Mouse (Mus musculus) midbrain, embryonic 16.5 days (tissue): Measurements from ENCODE around the gene Sebox. TPM values are rescaled to one million over a fixed set of nuclear protein-coding genes. Genes with fewer than 3 reads are reported as not detected.

Experiments
- ATAC-seq: fragments of 200-750 bp; cut with Nextera tagmentation; 2 replicates; pipeline ENCODE4 v1.8.0; 2017; ENCODE audit warnings: moderate TSS enrichment
- H3K27ac ChIP-seq: fragments of 300-500 bp; sonication (generic); 2 replicates; pipeline ENCODE4 v1.5.1; 2014; ENCODE audit warnings: mild to moderate bottlenecking, low read length, mixed read lengths
- H3K27me3 ChIP-seq: fragments of 300-500 bp; sonication (generic); 2 replicates; pipeline ENCODE4 v1.6.1; 2014; ENCODE audit warnings: low read depth, low read length, mixed read lengths; ENCODE audit not compliant: control insufficient read depth, insufficient read depth
- H3K36me3 ChIP-seq: fragments of 300-500 bp; sonication (generic); 2 replicates; pipeline ENCODE4 v1.6.1; 2014; ENCODE audit warnings: mild to moderate bottlenecking, low read length, moderate library complexity, mixed read lengths; ENCODE audit not compliant: control insufficient read depth, insufficient read depth
- H3K4me1 ChIP-seq: fragments of 300-500 bp; sonication (generic); 2 replicates; pipeline ENCODE4 v1.6.1; 2014; ENCODE audit warnings: mild to moderate bottlenecking, low read length, mixed read lengths; ENCODE audit not compliant: control insufficient read depth, insufficient read depth
- H3K4me2 ChIP-seq: fragments of 300-500 bp; sonication (generic); 2 replicates; pipeline ENCODE4 v1.6.1; 2014; ENCODE audit warnings: mild to moderate bottlenecking, low read length, mixed read lengths
- H3K4me3 ChIP-seq: fragments of 300-500 bp; sonication (generic); 2 replicates; pipeline ENCODE4 v1.5.1; 2014; ENCODE audit warnings: low read depth, mild to moderate bottlenecking, low read length, moderate library complexity, mixed read lengths
- H3K9ac ChIP-seq: fragments of 300-500 bp; sonication (generic); 2 replicates; pipeline ENCODE4 v1.6.1; 2014; ENCODE audit warnings: low read depth, low read length, mixed read lengths
- H3K9me3 ChIP-seq: fragments of 300-500 bp; sonication (generic); replicated peaks from 2 replicates; pipeline ENCODE4 v1.6.1; 2014; ENCODE audit warnings: mild to moderate bottlenecking, low read length, mixed read lengths; ENCODE audit not compliant: control insufficient read depth, poor library complexity, severe bottlenecking
- WGBS: fragments of 180-500 bp; shearing (Covaris S2); extraction: QIAGEN DNeasy Blood & Tissue Kit; methylation state at CpG from one replicate; pipeline ENCODE4 v1.1.7; 2014; 5-methylcytosine and 5-hydroxymethylcytosine counted together
- polyA plus RNA-seq: library from polyadenylated mRNA; unstranded; fragments of >200 nt; fragmentation: Nextera tagmentation; extraction: Ambion mirVana; gene quantifications from 2 replicates; pipeline ENCODE4 v1.2.1, GENCODE M21; 2015

Sebox gene
- polyA plus RNA-seq, 1 experiment from 2014 or later = 0.14 TPM

DNA sequence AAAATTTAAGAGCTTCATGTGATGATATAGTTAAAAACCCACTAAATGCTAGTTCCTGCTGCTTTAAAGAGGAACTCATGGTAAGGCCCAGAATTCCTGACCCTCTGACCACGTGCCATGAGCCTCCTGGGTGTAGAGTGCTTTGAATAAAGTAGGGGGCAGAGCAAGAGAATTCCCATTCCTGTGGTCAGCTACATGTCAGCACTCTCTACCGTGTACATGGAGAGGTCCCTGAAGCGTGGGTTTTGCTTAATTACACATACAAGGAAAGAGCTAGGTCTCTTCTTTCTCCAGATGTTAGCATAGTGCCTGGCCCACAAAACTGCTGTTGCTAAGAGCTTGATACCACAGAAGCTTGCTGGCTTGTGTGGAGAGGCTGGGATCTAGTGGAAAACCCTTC lies 2.2 kb downstream of the Sebox start:
- H3K27ac ChIP-seq = no peak overlapping the region
- 82% methylated on average over 3 of the region's 3 CpGs for WGBS
- ATAC-seq = no peak
- no peak overlapping the region for H3K4me3 ChIP-seq
- H3K36me3 ChIP-seq = peaks cover 26% of the 10 kb centered on the region
- no peak overlapping the region for H3K4me2 ChIP-seq
- H3K9ac ChIP-seq = no peak overlapping the region
- no peaks in the 10 kb centered on the region for H3K9me3 ChIP-seq
- no peaks in the 10 kb centered on the region for H3K4me1 ChIP-seq
- no peaks in the 10 kb centered on the region for H3K27me3 ChIP-seq

DNA sequence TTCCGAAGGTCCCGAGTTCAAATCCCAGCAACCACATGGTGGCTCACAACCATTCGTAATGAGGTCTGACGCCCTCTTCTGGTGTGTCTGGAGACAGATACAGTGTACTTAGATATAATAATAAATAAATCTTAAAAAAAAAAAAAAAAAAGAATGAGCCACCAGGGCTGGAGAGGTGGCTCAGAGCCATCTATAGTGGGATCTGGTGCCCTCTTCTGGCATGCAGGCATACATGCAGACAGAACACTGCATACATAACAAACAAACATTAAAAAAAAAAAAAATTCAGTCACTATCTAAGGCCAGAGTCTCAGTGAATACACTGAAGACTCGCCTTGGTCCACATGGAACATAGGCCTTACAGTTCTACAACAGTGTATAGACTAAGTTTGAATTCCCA lies 5.9 kb downstream of the Sebox start:
- 86% methylated on average over 5 of the region's 5 CpGs for WGBS

DNA sequence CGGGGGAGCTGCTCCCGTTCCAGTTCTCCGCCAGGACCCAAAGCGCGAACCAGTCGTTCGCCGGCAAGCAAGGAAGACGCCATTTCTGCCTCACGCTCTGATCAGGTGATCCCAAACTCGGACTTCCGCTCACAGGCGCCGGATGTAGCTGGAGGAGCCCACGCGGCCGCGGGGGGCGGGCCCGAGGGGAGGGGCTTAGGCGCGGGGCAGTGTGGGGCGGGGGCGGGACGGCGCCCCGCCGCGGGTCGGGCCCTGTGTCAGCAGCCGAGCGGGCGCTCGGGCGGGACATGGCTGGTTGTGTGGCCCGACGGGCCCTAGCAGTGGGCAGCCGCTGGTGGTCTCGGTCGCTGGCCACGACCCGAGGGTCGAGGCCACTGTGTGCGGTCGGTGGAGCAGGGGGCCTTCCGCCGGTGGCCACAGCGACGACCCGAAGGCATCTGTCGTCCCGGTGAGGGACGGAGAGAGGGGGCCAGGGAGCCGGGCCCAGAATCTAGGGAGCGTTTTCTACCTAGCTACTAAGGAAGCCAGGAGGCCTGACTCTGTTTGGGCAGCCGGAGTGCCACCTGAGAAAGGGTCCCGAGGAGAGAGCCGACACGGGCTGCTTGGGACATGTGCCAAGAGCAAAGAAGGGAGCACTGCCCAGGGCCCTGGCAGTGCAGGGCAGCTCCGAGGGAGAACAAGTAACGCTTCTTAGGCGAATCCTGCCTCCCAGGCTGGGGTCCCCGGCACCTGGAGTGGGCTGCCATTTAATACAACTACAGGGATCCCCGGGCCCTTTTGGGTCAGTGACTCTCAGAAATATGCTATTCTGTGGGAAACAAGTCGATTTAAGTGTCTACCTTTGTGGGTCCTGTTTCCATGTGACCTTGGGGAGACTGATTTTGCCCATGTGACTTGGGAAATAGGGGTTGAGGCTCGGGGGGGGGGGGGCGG lies 9.0 kb downstream of the Sebox start, which contains the start of the genes Tmem199 and Poldip2:
Gene Tmem199 (minus strand): TSS at position 148 of the 933 bp plus-strand sequence.
Gene Poldip2 (plus strand): TSS at position 169 of the 933 bp plus-strand sequence.
- Histone ChIP-seq H3K9ac (peak within 1 kb of the TSS; percentile 95), H3K4me1 (peaks cover 19% of the 10 kb centered on the region), H3K36me3 (peaks cover 29% of the 10 kb centered on the region), H3K27ac (peak within 1 kb of the TSS; percentile 86), H3K27me3 (no peaks in the 10 kb centered on the region), H3K9me3 (no peaks in the 10 kb centered on the region), H3K4me2 (peak within 1 kb of the TSS; percentile 97), H3K4me3 (peak within 1 kb of the TSS; percentile 92)
- ATAC-seq = peak; percentile 96
- under 1% methylated on average over 57 of the region's 67 CpGs for WGBS

More for the DNA sequence above, 5.9 kb downstream of the Sebox start:
- Histone ChIP-seq H3K27ac (no peak overlapping the region), H3K4me3 (no peak overlapping the region), H3K4me2 (no peak overlapping the region), H3K27me3 (no peaks in the 10 kb centered on the region), H3K36me3 (peaks cover 26% of the 10 kb centered on the region), H3K9ac (no peak overlapping the region), H3K4me1 (peaks cover 16% of the 10 kb centered on the region), H3K9me3 (no peaks in the 10 kb centered on the region)
- ATAC-seq = no peak

DNA sequence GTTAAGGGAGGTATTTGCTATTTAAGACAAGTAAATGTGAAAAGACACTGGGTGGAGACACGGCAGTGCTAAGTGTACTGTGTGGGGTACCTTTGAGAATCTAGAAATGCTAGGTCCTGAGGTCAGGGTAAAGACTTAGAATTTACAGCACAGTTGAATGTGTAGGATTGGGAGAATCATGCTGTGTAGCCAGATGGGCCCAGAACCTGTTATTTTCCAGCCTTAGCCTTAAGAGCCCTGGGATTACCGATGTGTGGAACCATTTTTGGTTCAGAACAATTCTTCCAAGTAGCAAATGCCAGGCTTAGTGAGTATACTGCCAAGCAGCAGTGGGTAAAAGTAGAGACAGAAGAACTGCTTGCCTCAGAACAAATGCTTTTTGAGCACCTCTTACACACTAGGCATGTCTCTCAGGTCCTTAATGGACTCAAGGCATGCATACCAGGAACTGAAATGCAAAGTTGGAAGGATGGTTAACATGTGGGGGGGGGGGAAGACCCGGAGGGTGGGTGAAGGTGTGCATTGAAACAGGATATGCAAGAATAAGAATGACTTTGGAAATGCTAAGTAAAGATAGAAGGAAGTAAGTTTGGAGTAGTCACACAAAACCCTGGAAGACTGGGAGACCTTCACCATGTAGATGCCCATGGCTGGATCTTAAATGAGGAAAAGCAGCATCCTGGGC lies 10.0 kb downstream of the Sebox start:
- Histone ChIP-seq H3K9ac (peak overlapping the region; percentile 95), H3K36me3 (peaks cover 24% of the 10 kb centered on the region), H3K4me3 (peak overlapping the region; percentile 92), H3K4me1 (peaks cover 19% of the 10 kb centered on the region), H3K9me3 (no peaks in the 10 kb centered on the region), H3K27ac (no peak overlapping the region), H3K4me2 (peak overlapping the region; percentile 97), H3K27me3 (no peaks in the 10 kb centered on the region)
- whole genome bisulfite sequencing = 79% methylated on average over 3 of the region's 3 CpGs
- ATAC-seq = no peak

DNA sequence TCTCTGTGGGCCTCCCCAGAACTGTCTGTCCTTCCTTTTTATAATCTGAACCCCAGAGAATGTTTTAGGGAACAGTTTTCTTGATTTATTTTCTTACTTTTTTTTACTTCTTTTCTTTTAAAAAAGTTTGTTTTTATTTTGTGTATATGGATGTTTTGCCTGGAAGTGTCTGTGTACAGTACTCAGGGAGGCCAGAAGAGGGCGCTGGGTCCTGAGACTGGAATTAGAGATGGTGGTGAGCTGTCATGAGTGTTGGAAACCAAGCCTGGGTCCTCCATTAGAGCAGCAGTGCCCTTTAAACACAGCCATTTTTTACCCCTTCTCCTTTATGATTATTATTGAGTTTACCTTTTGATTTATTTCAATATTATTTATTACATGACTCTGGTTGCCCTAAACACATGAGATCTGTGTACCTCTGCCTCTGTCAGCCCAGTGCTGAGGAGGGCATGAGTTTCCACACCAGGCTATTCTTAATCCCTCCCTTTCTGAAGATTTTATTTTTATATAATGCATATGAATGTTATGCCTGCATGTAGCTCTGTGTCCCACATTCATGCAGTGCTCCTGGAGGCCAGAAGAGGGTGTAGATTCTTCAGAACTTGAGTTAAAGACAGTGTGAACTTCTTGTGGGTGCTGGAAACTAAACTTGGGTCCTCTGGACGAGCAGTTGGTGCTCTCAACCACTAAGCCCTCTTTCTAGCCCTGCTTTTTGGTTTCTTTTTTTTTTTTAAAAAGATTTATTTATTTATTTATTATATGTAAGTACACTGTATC lies 12.5 kb downstream of the Sebox start:
- H3K36me3 ChIP-seq = peaks cover 17% of the 10 kb centered on the region
- WGBS = 71% methylated on average over 2 of the region's 2 CpGs

DNA sequence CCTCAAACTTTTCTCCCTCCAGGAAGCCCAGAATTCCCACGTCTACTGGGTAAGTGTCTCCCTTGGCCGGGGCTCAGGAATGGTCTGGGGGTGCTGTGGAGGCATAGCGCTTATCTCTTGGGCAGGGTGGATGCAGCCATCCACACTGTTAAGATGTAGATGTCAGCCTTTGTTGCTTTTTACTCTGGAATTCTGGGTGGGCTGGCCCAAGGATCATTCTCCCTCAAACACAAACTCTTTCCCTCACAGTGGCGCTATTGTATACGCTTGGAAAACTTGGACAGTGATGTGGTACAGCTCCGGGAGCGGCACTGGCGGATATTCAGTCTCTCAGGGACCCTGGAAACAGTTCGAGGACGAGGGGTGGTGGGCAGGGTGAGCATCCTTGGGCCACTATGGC lies 15.7 kb downstream of the Sebox start:
- ATAC-seq = no peak
- H3K27me3 ChIP-seq = no peaks in the 10 kb centered on the region

More for the DNA sequence above, 12.5 kb downstream of the Sebox start:
- peaks cover 19% of the 10 kb centered on the region for H3K4me1 ChIP-seq
- H3K4me2 ChIP-seq = no peak overlapping the region
- no peak overlapping the region for H3K4me3 ChIP-seq
- no peak for ATAC-seq
- H3K9me3 ChIP-seq = no peaks in the 10 kb centered on the region
- H3K9ac ChIP-seq = no peak overlapping the region
- H3K27ac ChIP-seq = no peak overlapping the region
- no peaks in the 10 kb centered on the region for H3K27me3 ChIP-seq

DNA sequence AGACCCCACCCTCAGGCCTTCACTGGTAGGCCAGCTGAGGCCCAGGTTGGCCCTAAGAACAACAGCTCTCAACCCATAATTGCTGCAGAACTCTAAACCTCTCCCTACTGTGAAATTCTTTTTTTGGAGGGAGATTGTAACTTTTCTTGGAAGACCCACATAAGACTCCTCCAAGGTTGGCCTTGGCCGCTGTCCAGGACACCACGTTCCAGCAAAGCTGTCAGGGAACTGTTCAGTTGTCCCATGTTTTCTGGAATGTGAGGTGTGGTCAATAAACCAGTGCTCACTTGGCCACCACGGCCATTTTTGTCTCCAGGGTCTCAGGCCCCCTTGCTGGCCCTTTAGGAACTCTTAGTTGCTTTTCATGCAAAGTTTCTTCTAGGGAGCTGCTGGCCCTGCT lies 18.6 kb downstream of the Sebox start:
- Histone ChIP-seq H3K4me2 (no peak overlapping the region), H3K4me1 (no peaks in the 10 kb centered on the region), H3K9ac (no peak overlapping the region), H3K36me3 (peaks cover 53% of the 10 kb centered on the region), H3K27me3 (no peaks in the 10 kb centered on the region), H3K4me3 (no peak overlapping the region), H3K27ac (no peak overlapping the region), H3K9me3 (no peaks in the 10 kb centered on the region)
- 85% methylated on average over 3 of the region's 3 CpGs for WGBS
- no peak for ATAC-seq

More for the DNA sequence above, 15.7 kb downstream of the Sebox start:
- Histone ChIP-seq H3K4me3 (no peak overlapping the region), H3K4me2 (no peak overlapping the region), H3K9me3 (no peaks in the 10 kb centered on the region), H3K27ac (no peak overlapping the region), H3K9ac (no peak overlapping the region), H3K4me1 (0 out of 2 replicates have a peak, but pooled peaks cover 3% of the 10 kb centered on the region), H3K36me3 (peaks cover 45% of the 10 kb centered on the region)
- WGBS = 91% methylated on average over 10 of the region's 10 CpGs

DNA sequence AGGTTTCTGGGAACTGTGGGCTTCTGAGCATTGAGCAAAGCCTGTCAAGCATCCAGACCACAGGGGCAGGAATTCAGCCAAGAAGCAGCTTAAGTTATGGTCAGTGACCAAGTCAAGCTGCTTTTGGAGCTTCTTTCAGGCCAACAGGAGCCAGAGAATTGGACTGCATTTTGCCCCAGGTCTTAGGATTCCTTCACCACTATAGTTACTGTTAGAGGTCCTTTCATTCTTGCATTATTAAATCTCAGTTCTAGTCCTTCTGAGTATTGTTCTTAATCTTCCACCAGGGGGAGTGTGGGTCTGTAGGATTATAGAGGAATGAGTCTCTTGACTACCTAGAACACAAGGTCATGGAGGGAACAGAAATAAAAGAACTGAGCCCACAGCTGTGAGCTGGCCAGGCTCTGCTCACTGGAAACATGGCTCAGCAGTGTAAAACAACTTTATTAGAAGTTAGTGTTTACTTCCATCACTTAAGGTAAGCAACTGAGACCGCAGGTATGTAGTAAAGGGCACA lies 19.3 kb downstream of the Sebox start:
- peaks cover 58% of the 10 kb centered on the region for H3K36me3 ChIP-seq
- H3K4me3 ChIP-seq = no peak overlapping the region
- H3K9me3 ChIP-seq = no peaks in the 10 kb centered on the region
- WGBS = 86% methylated on average over 1 of the region's 1 CpGs
- H3K27me3 ChIP-seq = no peaks in the 10 kb centered on the region
- no peak overlapping the region for H3K27ac ChIP-seq
- H3K4me2 ChIP-seq = no peak overlapping the region
- ATAC-seq = no peak
- H3K4me1 ChIP-seq = no peaks in the 10 kb centered on the region
- H3K9ac ChIP-seq = no peak overlapping the region
